Mouse (Mus musculus): ENCODE measurements at regions not wholly inside any gene's neighbourhood (a gene's known extent, or its start where the extent isn't known, plus 50 kb on each side); places are given as distances from the start of the nearest gene placed in this dataset.
A peak's percentile ranks its signal among the peaks of the same experiment; 100 is the strongest.

DNA sequence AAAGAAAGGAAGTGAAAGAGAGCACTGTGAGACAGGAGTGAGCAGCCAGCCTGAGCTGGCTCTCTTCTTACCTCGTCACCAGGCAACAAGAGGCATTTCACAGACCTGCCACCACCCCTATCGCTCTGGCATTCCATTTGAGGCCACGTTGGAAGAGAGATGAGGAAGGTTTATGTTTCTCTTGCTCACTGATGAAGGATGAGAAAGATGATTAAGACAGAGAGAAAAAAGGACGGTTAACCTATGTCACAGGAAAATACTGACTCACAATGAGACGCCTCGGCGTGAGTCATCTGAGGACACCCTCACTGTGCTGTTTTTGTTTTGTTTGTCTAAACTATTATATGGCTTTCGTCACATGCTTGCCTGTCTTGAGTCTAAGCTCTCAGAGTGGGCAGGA lies 106.9 kb upstream of the Kcnj15 start:
- no peak for TF ChIP-seq CTCF (conservative IDR thresholded peaks at IDR 0.05)
- Histone ChIP-seq H3K4me3 (no peak overlapping the region), H3K27ac (peak overlapping the region; percentile 54)
- DNase-seq (ENCODE audit: low spot score in 2 of 2): peak; percentile 16 to 20

GRCm38 (mm10) chr16:95151499-95151898 lies 105.9 kb upstream of the Kcnj15 start:
- H3K27ac ChIP-seq: no peak overlapping the region
- TF ChIP-seq CTCF (conservative IDR thresholded peaks at IDR 0.05): no peak
- no peak for DNase-seq (ENCODE audit: low spot score in 2 of 2)
- no peak overlapping the region for H3K4me3 ChIP-seq

DNA sequence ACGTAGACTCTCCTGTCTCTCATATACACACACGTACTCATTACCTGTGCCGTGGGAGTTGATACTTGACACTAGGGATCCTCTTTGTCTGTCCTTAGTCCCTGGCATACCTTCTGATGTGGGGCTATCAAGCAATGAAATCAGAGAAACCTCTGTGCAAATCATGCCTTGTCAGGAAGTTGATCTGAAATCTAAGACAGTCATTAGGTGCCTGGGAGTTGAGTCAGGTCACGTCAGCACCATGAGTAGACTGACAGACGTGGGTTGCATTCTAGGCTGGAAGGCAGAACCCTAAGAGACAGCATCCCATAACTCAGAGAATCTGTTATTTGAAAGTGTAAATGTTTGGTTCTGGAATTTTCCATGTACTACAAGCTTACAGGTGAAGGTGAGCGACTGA lies 105.4 kb upstream of the Kcnj15 start:
- Histone ChIP-seq H3K27ac (no peak overlapping the region), H3K4me3 (no peak overlapping the region)
- no peak for TF ChIP-seq CTCF (conservative IDR thresholded peaks at IDR 0.05)
- no peak for DNase-seq (ENCODE audit: low spot score in 2 of 2)

DNA sequence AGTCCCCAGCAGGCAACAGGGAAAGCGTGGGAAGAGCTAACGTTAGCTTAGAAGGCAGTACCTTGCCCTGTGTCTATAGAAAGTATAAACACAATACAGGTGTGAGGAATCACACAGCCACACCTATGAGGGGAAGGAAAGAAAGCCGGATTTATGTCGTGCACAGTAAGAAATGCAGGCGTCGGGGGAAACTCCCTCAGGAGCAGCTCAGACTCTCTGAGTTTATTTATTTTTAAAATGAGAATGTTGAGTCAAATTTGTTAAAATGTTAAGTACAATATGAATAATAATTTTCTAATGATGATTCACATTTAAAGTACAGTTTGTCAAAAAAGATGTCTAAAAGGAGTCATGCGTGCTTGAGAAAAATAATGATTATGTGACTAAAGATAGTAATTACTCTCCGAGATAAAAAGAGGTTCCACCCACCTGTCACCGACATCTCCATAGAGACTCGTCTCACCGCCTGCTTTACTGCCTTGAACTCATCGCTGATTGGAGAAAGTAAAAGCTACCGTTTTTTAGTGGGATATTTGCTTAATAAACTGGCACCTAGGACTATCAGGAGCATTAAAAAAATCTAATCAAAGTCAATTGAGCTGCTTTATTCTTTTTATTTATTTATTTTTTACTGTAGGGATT lies 104.5 kb upstream of the Kcnj15 start:
- TF ChIP-seq CTCF (conservative IDR thresholded peaks at IDR 0.05): no peak
- peak in 1 of 2 experiments; percentile 11 for DNase-seq (ENCODE audit: low spot score in 2 of 2)

DNA sequence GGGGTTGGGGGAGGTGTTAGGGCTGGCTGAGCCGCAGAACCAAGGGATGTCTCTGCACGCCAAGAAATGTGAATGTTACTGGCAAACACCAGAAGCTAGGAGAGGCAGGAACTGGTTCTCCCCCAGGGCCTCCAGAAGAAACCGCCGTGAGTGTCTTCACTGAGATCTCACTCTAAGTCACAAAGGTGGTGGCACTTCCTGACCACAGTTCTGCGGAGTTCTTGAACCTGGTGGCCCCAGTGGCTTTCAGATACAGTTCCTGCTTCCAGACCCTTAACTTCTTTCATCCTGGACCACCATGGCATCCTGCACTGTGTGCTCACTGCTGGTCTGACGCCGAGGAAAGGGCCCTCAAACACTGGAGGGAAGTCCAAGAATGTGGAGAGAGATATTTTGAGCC lies 89.0 kb upstream of the Kcnj15 start:
- Histone ChIP-seq H3K27ac (no peak overlapping the region), H3K4me3 (no peak overlapping the region)
- DNase-seq (ENCODE audit: low spot score in 2 of 2): no peak
- TF ChIP-seq CTCF (conservative IDR thresholded peaks at IDR 0.05): no peak

More for the DNA sequence above, 104.5 kb upstream of the Kcnj15 start:
- Histone ChIP-seq H3K27ac (peak overlapping the region; percentile 77), H3K4me3 (no peak overlapping the region; the same call in 1 of the 2 replicates)

GRCm38 (mm10) chr16:95169346-95169745 lies 88.0 kb upstream of the Kcnj15 start:
- no peak for DNase-seq (ENCODE audit: low spot score in 2 of 2)
- no peak overlapping the region for H3K27ac ChIP-seq
- no peak overlapping the region for H3K4me3 ChIP-seq
- TF ChIP-seq CTCF (conservative IDR thresholded peaks at IDR 0.05): no peak

- Histone ChIP-seq H3K27ac (no peak overlapping the region), H3K4me3 (no peak overlapping the region)
- no peak for DNase-seq (ENCODE audit: low spot score in 2 of 2)
- TF ChIP-seq CTCF (conservative IDR thresholded peaks at IDR 0.05): no peak
Measured at GRCm38 (mm10) chr16:95180562-95180961, 76.8 kb upstream of the Kcnj15 start.

DNA sequence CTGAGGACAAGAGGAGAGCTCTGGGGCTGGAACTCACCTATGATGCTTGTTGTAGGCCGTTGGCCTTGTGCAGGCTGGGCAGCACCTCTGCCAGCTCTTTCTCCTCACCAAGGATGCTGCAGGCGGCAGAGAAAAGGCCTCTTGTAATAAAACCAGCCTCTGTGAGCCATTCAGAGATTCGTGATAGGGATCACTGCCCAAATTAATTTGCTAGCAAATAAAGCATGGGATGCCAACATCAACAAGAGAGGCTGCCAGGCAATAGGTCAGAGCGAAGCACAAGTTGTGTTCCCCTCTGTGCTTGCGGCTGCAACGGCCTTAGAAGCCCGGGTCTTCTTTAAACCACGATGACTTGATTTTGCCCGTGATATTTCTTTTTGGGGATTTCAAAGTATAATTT lies 72.0 kb upstream of the Kcnj15 start:
- TF ChIP-seq CTCF (conservative IDR thresholded peaks at IDR 0.05): no peak
- no peak overlapping the region for H3K4me3 ChIP-seq
- DNase-seq (ENCODE audit: low spot score in 2 of 2): no peak
- H3K27ac ChIP-seq: no peak overlapping the region

DNA sequence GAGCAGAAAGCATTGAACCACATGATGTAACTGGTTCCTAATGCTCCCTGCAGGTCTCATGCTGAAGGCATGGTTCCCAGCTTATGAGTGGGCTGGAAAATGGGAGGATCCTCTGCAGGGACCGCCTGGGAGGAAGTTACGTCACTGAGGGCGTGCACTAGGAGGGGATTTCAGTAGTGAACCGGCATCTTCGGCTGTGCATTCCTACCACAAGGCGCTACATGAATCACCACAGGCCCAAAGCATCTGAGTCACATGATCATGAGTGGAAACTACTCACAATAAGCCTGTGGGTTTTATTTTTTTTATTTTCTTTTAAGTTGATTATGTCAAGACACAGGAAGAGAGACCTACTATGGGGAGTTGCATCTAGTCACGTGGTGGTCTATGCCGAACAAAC lies 68.2 kb upstream of the Kcnj15 start:
- H3K27ac ChIP-seq: no peak overlapping the region
- no peak for DNase-seq (ENCODE audit: low spot score in 2 of 2)
- no peak overlapping the region for H3K4me3 ChIP-seq
- TF ChIP-seq CTCF (conservative IDR thresholded peaks at IDR 0.05): no peak

- TF ChIP-seq CTCF (conservative IDR thresholded peaks at IDR 0.05): no peak
- H3K4me3 ChIP-seq: no peak overlapping the region
- H3K27ac ChIP-seq: no peak overlapping the region
- DNase-seq (ENCODE audit: low spot score in 2 of 2): no peak
Measured at GRCm38 (mm10) chr16:95194151-95194550, 63.2 kb upstream of the Kcnj15 start.

DNA sequence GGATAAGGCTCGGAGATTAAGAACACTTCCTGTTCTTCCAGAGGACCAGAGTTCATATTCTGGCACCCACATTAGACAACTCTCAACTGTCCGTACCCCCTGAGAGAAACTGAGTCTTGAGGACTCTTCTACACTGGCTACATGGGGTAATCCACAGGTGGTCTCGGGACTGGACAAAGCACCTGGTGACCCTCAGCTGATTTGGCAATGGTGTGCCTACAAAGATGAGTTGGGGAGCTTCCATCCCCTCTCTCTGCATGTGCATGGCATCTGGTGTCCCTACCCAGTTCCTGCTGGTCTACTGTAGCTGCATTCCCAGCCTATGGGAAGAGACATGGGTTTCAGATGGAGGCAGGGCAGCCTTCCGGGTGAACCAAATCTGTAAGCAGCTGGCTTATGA lies 61.2 kb upstream of the Kcnj15 start:
- no peak overlapping the region for H3K4me3 ChIP-seq
- no peak for TF ChIP-seq CTCF (conservative IDR thresholded peaks at IDR 0.05)
- no peak overlapping the region for H3K27ac ChIP-seq
- DNase-seq (ENCODE audit: low spot score in 2 of 2): no peak

DNA sequence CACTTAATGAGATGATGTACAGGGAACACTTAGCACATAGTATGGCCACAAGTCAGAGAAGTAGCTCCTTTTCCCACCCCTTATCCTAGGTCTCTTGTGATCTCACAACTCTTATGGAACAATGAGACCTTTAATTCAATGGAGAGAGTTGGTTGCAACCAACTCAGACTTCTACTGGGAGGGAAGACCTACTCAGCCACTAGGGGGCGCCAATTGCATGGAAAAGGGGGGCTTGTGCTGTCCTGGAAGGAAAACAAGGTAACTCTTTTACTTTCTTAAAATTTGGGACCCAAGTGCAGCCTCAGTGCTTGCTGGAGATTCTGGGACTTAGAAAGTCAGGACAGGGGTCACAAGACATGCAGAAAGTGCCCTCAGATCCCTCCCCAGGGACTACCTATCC lies 60.7 kb upstream of the Kcnj15 start:
- TF ChIP-seq CTCF (conservative IDR thresholded peaks at IDR 0.05): peak; percentile 97

DNA sequence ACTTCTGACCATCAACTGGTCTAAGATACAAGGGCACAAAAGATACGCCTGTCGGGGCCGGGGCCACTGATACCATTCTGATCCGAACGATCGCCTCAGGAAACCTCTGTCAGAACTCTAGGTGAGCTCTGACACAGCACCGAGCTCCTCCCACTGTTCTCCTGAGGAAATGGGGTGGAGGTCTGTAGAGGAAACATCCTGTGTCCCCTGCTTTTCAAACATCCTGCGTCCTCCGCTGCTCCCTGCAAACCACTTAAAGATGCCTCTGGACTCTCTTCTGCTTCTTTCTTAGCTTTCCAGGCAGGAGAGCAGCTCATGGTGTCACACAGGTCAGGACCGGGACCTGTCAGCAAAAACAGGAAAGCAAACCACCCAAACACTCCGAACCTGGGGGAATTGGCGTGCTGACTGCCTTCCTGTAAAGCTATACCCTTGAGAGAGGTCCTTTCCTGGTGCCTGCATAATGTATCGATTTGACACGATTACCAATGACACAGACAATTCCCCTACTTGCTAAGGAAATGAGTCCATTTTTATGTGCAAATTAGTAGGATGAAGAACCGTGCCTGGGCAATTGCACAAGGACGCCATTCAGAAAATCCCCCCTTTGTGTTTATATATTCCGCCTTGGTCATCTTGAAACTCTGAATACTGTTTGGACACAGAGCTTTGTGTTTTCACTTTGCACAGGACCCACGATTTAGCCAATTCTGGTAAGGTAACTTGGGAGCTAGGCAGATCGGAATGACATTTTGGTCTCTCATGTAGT lies 58.4 kb upstream of the Kcnj15 start:
- no peak for DNase-seq (ENCODE audit: low spot score in 2 of 2)
- no peak overlapping the region for H3K4me3 ChIP-seq
- TF ChIP-seq CTCF (conservative IDR thresholded peaks at IDR 0.05): no peak
- H3K27ac ChIP-seq: no peak overlapping the region

More for the DNA sequence above, 60.7 kb upstream of the Kcnj15 start:
- no peak overlapping the region for H3K27ac ChIP-seq
- peak; percentile 40 to 82 for DNase-seq (ENCODE audit: low spot score in 2 of 2)
- no peak overlapping the region for H3K4me3 ChIP-seq

Measured in layer of hippocampus, adult 2 months (tissue).